Mouse (Mus musculus): ENCODE data around the gene BC048679.

Gene BC048679

DNA sequence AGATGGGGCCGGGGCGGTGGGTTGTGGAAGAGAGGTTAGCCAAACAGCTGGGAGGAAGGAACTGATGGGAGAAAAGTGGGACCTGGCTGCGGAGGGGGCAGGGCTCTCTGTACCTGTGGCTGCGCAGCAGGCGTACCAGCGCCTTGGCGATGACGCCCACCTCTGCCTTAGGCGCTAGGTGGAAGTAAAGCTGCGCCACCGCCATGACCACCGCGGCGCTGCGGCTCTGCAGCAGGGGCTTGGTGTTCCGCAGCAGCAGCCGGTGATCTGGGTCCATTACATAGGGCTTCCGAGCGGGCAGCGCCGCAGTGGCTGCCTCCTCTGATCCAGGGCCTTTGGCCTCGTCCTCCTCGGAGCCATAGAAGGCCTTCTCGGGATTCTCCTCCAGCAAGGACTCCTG, 21.2 kb downstream of the BC048679 start:
- DNase-seq (ENCODE audit: low spot score in 2 of 2): no peak

DNA sequence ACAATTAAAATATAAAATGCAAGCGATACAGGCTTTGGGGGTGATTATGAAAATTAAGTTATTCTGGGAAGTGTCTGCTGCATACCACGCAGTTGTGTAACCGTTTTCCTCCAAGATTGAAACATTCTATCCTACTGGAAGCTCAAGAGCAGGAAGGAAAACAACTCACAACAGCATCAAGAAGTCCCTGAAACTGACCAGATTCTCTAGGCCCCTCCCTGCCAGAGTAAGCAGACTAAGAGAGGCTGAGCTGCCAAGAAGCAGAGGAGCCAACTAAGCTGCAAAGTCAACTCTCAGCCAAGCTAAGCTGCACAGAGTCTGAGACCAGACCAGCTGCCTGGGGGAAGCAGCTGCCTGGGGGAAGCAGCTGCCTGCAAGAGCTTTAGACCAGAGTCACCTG, 22.9 kb downstream of the BC048679 start:
- no peak for DNase-seq (ENCODE audit: low spot score in 2 of 2)

DNA sequence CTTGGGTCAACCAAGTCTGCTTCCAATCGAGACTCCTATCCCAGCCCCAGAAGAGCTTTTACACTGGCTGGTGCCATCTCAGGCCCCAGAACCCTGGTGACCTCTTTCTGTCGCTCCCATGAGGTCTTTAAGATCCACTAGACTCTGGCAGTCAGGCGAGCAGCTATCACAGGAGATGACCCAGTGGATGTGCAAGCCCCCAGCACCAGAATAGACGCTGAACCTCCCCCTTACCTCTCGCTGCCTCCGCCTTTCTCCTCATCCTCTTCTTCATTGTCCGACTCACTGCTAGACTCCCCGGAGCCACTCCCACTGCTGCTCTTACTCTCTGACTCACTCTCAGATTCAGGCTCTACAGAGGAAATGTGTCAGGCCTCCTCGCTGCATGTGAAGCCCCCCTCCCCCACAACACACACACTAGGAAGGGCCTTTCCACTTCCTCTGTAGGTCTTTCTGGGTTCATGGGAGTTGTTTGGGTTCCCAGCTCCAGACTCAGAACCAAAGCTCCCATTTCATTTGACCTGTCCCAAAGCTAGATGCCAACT, 33.1 kb downstream of the BC048679 start:
- no peak for DNase-seq (ENCODE audit: low spot score in 2 of 2)

DNA sequence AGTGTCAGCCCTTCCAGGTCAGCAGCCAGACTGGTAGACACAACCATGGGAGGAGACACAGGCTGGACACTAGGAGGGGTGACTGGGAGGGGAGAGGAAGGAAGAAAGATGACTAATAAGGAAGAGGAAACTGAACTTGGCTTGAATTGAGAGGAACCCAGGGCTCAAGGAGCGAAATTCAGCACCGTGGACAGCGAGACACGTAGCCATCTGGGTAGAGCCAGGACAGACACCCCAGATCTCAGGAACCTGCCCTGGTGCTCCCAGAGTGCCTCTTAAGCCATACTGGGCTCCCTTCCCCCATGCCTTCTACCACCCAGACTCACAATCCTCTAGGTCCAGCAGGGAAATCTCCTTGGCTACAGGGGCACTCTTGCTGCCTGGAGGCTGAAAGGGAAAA, 34.0 kb downstream of the BC048679 start:
- DNase-seq (ENCODE audit: low spot score in 2 of 2): peak in 1 of 2 experiments; percentile 39

DNA sequence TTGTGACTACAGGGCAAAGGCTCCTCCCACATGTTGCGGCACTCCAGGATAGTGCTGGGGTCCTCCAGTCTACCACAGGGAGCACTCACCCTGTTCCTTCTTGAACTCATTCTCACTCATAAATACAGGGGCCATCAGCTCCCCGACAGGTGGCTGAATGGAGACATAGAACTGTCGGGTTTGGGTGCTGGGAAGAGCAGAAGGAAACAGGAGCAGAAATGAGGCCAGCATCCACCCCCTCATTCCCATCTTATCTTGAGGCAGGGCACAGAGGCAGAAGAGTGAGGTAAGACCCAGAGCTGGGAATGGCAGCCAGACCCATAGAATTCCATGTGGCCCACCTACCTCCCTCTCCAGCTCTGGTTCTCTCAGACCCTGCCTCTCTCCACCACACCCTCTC, 35.3 kb downstream of the BC048679 start:
- DNase-seq (ENCODE audit: low spot score in 2 of 2): no peak

DNA sequence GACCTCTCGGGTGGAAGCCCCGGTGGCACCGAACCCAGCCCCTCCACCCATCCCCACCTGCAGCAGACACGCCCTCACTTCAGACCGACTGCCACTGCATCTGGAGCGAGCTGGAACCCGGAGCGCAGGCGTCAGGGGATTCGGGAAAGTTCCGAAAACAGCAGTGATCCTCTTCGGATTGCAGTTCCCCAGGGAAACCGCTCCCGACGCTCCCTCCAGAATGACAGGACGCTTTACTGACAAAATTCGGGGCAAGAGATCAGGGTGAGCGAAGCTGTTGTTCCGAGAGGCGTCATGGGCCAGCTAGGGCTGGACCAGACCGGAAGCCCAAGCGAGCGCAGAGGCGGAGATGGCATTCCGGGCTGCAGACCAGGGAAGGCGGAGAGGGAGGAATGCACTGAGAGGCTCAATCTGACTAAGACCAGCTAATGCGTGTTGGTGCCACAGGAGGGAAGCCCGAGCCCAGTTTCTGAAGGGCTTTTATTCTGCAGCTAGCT, 42.9 kb downstream of the BC048679 start, which contains the start of gene Cpeb1:
Gene Cpeb1, minus strand, starts transcription at position 311 of the 497 bp plus-strand sequence.
- DNase-seq (ENCODE audit: low spot score in 2 of 2): no peak

DNA sequence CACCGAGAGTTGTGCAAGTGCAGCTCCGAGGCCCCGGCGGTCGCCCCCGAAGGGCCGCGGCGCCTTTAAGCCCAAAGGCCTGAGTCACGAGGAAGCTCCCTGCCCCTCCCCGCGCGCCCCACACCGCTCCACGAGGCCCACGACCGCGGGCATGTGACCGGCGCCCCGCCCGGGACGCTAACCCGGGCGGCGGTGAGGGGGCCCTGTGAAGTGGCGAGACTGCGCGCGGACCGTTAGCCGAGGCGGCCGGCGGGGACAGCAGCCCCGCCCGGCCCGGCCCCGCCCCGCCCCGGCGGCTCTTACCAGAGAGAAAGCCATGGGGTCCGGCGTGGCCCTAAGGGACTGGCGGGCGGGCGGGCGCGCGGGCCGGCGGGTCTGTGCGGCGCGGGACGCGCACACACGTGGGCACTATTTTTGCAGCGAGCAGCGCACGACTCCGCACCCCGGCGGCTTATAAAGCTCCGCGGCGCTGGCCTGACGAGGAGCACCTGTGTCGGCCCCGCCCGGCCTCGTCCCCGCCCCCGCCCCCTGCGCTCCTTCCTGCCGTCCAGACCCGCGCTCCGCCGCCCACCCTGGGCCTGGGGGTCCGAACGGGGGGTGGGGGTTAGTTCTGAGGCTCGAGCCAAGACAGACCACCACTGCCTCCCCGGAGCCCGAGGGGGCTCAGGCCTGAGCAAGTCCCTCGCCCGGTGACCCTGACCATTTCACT, 43.6 kb downstream of the BC048679 start:
- no peak for DNase-seq (ENCODE audit: low spot score in 2 of 2)

DNA sequence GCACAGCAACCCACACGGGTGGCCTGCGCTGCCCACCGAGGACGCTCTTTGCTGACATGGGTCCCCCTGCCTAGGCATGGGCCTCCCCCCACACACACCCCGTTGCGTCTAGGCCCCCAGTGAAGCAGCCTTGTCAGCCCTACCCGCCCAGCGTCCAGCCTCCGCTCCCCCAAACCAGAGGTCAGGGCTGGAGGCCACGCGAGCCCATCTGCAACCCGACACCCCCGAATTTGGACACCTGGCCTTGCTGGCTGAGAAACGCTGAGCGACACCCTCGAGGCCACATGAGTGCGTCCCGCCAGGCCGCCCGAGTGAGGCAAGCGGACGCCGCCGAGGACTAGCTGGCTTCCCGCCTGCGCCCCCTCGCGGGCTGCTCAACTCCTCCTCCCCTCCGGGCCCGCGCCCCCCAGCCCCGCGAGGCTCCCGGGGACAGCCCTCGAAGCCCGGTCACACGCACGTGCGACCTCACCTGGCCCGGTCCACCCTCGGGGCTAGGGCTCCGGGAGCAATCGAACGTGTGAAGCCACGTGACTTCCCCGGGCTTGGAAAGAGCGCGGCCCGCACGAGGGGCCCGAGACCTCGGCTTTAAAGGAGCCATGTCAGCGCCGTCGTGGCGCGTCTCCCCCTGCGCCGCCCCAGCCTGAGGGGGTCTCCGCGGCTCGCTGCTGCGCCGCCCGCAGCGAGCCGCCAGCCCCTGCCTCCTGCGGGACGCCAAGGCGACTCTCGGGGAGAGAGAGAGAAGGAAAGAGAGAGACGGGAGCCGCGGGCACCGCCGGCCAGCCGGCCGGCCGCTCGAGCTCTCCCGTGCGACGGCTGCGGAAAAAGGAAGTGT, 44.4 kb downstream of the BC048679 start:
- peak in 1 of 2 experiments; percentile 41 for DNase-seq (ENCODE audit: low spot score in 2 of 2)

DNA sequence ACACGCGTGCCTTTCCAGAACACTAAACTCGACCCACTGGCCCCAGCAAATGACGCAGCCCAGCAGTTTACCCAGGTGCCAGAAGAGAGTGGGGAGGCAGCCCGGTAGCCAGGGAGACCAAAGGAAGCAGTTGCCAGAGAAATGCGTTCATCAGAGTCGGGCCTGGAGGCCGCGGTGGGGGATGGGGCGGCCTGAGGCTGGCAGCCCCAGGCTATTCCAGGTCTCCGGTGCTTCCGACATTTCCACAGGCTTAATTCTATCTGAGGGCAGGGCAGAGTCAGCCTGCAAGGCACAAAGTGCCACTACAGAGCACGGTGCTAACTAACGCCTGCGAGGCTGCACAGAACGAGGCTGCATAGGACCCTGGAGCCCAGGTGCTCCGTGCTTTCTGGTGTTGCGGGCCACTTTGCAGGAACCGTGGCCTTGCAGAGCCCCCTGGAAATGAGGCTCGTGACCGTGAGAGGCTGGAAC, 45.1 kb downstream of the BC048679 start:
- no peak for DNase-seq (ENCODE audit: low spot score in 2 of 2)

All from spleen, postnatal 10 days (tissue).